Mouse (Mus musculus): ENCODE measurements around the gene Tefm.
"Not testable (repeated sequence)": the region's sequence is repeated elsewhere in the genome, so short reads cannot be mapped to it uniquely, and the experiment has no call there.

Tefm gene

GRCm38 (mm10) chr11:80141825-80142521 is at the start of gene Tefm:
TSS of gene Tefm (minus strand) at chr11:80142175.
- peak; percentile 85 for DNase-seq

- DNase-seq, result no peak
Observed at GRCm38 (mm10) chr11:80190280-80190679, 48.3 kb upstream of the Tefm start.

GRCm38 (mm10) chr11:80185441-80185976 is 43.5 kb upstream of the Tefm start:
- DNase-seq, result not testable (repeated sequence)

- no peak for DNase-seq
Observed at GRCm38 (mm10) chr11:80184531-80185071, 42.6 kb upstream of the Tefm start.

GRCm38 (mm10) chr11:80183705-80184255 is 41.8 kb upstream of the Tefm start, which contains the start of gene Rnf135:
TSS of gene Rnf135 (plus strand) at chr11:80183851.
- peak; percentile 68 for DNase-seq

- not testable (repeated sequence) for DNase-seq
Observed at GRCm38 (mm10) chr11:80183054-80183704, 41.2 kb upstream of the Tefm start.

GRCm38 (mm10) chr11:80181021-80181749 is 39.2 kb upstream of the Tefm start:
- DNase-seq, result peak; percentile 16

GRCm38 (mm10) chr11:80178316-80178715 is 36.3 kb upstream of the Tefm start:
- DNase-seq, result no peak

- peak; percentile 27 for DNase-seq
Observed at GRCm38 (mm10) chr11:80176911-80177895, 35.2 kb upstream of the Tefm start.

GRCm38 (mm10) chr11:80173963-80174670 is 32.1 kb upstream of the Tefm start:
- no peak for DNase-seq

- DNase-seq, result no peak
Observed at GRCm38 (mm10) chr11:80171884-80172283, 29.9 kb upstream of the Tefm start.

- no peak for DNase-seq
Observed at GRCm38 (mm10) chr11:80170351-80170750, 28.4 kb upstream of the Tefm start.

GRCm38 (mm10) chr11:80169629-80170028 is 27.7 kb upstream of the Tefm start:
- DNase-seq, result no peak

- DNase-seq, result no peak
Observed at GRCm38 (mm10) chr11:80168611-80169249, 26.8 kb upstream of the Tefm start.

- no peak for DNase-seq
Observed at GRCm38 (mm10) chr11:80168121-80168520, 26.1 kb upstream of the Tefm start.

GRCm38 (mm10) chr11:80164224-80164623 is 22.2 kb upstream of the Tefm start:
- DNase-seq, result no peak

GRCm38 (mm10) chr11:80163362-80164116 is 21.6 kb upstream of the Tefm start:
- no peak for DNase-seq

- DNase-seq, result no peak
Observed at GRCm38 (mm10) chr11:80161041-80161440, 19.1 kb upstream of the Tefm start.

- DNase-seq, result no peak
Observed at GRCm38 (mm10) chr11:80159018-80159417, 17.0 kb upstream of the Tefm start.

GRCm38 (mm10) chr11:80156841-80157240 is 14.9 kb upstream of the Tefm start:
- DNase-seq, result no peak

Measured in thymus, postnatal 4 days (tissue).